Mouse (Mus musculus) CD8-positive naive resting alpha-beta T cell, adult 2 months (primary cell): Measurements from ENCODE around the gene Insl5.

Experiments
- DNase-seq, 2 experiments: peaks; one replicate each; pipeline ENCODE4 v3.0.0; 2022; ENCODE audit warnings: low read depth in 2 of 2, low spot score in 2 of 2

Insl5 gene

GRCm38 (mm10) chr4:102990595-102991340 lies 35.9 kb downstream of the Insl5 start:
- DNase-seq, result peak; percentile 45 to 58

- no peak for DNase-seq
These were observed 36.6 kb downstream of the Insl5 start for GRCm38 (mm10) chr4:102990016-102990415.

GRCm38 (mm10) chr4:102989391-102989790 lies 37.3 kb downstream of the Insl5 start:
- DNase-seq, result peak in 1 of 2 experiments; percentile 40

GRCm38 (mm10) chr4:102988526-102988925 lies 38.1 kb downstream of the Insl5 start:
- no peak for DNase-seq

GRCm38 (mm10) chr4:102987756-102988155 lies 38.9 kb downstream of the Insl5 start:
- DNase-seq, result no peak

- DNase-seq, result no peak
These were observed 39.3 kb downstream of the Insl5 start for GRCm38 (mm10) chr4:102987325-102987724.

- peak in 1 of 2 experiments; percentile 61 for DNase-seq
These were observed 39.7 kb downstream of the Insl5 start for GRCm38 (mm10) chr4:102986917-102987316.

GRCm38 (mm10) chr4:102986173-102986572 lies 40.5 kb downstream of the Insl5 start:
- no peak for DNase-seq

GRCm38 (mm10) chr4:102981709-102982108 lies 44.9 kb downstream of the Insl5 start:
- DNase-seq, result no peak

GRCm38 (mm10) chr4:102979385-102979784 lies 47.3 kb downstream of the Insl5 start:
- no peak for DNase-seq

GRCm38 (mm10) chr4:102978440-102978839 lies 48.2 kb downstream of the Insl5 start, which contains the start of gene Tctex1d1:
Gene Tctex1d1 (plus strand): TSS chr4:102978606.
- DNase-seq, result no peak

GRCm38 (mm10) chr4:102977778-102978321 lies 48.8 kb downstream of the Insl5 start:
- no peak for DNase-seq

- no peak for DNase-seq
These were observed 50.1 kb downstream of the Insl5 start for GRCm38 (mm10) chr4:102976290-102977275.

GRCm38 (mm10) chr4:102974172-102974571 lies 52.5 kb downstream of the Insl5 start:
- DNase-seq, result no peak

GRCm38 (mm10) chr4:102972071-102972470 lies 54.6 kb downstream of the Insl5 start:
- DNase-seq, result no peak

GRCm38 (mm10) chr4:102971159-102971558 lies 55.5 kb downstream of the Insl5 start:
- no peak for DNase-seq

- no peak for DNase-seq
These were observed 57.0 kb downstream of the Insl5 start for GRCm38 (mm10) chr4:102969599-102969998.
